Mouse (Mus musculus): ENCODE measurements around the gene Hist2h2ac.
"Not testable (repeated sequence)": the region's sequence is repeated elsewhere in the genome, so short reads cannot be mapped to it uniquely, and the experiment has no call there.

Hist2h2ac gene

GRCm38 (mm10) chr3:96181510-96182381 lies 38.9 kb downstream of the Hist2h2ac start:
- DNase-seq (ENCODE audit: low read depth, low spot score) = no peak

GRCm38 (mm10) chr3:96180727-96181477 lies 39.8 kb downstream of the Hist2h2ac start, which contains the start of gene Sv2a:
TSS of gene Sv2a (plus strand) at chr3:96181151.
- DNase-seq (ENCODE audit: low read depth, low spot score) = peak; percentile 48

DNA sequence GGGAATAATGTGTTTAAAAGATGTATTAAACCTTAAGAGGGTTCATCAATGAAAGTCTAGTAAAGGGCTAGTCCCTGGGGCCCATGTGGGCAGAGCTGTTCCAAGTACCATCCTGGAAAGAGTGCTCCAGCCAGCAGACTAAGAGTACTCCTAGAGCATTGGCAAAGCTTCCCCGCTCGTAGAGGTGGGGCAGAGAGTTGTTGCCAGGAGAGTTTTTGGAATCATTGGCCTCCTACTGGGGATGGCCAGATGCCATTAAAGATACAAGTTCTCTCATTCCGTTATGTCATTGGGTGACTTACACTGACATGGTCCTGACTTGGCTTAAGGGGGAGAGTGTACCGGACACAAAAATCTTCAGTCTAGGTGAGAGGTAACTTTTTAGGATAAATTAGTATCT lies 41.1 kb downstream of the Hist2h2ac start:
- DNase-seq (ENCODE audit: low read depth, low spot score) = no peak

DNA sequence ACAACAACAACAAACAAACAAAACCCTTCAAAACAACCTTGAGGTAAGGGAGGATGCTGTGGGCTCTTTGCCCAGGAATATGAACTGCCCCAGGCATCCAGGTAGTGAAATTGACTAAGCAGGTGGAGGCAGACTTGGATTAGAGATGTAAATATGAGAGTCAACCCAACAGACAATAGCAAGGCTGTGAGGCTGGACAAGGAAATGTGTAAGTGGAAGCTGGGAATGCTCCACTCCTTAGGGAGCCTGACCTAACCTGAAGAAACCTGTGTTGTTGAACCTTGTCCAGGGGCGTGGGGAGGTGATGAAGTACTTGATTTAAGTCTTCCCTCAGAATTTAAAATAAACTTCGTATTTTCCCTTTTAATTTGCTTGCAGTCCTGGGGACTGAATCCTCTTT lies 41.8 kb downstream of the Hist2h2ac start:
- no peak for DNase-seq (ENCODE audit: low read depth, low spot score)

DNA sequence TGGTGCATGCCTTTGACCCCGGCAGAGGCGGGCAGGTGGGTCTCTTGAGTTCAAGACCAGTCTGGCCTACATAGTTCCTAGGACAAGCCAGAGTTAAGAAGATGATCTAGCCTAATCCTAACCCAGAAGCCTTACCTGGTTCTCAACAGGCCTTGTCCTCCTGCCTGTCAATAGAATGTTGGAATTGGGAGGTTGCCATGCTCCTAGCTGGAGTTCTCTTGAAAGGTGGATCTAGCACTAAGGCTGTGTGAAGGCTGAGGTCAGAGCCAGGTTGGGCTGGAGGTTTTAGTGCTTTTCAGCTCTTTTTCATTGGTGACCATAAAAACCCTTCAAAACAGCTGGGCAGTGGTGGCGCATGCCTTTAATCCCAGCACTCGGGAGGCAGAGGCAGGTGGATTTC lies 42.3 kb downstream of the Hist2h2ac start:
- DNase-seq (ENCODE audit: low read depth, low spot score) = no peak

GRCm38 (mm10) chr3:96175251-96175650 lies 45.4 kb downstream of the Hist2h2ac start:
- DNase-seq (ENCODE audit: low read depth, low spot score) = peak; percentile 77

DNA sequence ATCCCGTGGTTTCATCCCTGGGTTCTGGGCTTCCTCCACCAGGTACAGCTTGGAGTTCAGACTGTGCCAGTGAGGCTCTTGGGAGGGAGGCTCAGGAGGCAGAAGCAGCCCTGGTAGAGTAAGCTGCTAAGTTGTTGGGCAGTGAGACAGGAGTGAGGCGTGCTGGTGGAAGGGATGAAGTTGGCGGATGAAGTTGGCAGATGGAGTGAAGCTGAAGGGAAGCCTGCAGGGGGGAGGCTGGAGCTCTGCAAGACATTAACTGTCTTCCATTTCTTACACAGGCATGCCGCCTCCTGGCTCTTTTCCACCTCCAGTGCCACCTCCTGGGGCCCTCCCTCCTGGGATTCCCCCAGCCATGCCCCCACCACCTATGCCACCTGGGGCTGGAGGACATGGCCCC lies 46.6 kb downstream of the Hist2h2ac start:
- not testable (repeated sequence) for DNase-seq (ENCODE audit: low read depth, low spot score)

DNA sequence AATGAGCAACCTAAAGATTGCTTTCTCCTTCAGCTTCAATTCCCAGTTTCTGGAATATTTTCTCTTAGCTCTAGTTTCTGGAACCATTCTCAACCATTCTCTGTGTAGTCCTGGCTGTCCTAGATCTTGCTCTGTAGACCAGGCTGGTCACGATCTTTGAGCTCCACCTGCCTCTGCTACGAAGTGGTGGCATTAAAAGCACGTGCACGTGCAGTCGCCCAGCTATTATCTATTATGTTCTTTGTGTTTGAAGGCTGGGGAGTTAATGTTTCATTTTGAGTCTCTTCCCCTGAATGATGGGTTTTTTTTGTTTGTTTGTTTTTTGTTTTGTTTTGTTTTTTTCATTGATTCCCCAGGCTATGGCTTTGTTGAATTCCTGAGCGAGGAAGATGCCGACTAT lies 47.5 kb downstream of the Hist2h2ac start:
- DNase-seq (ENCODE audit: low read depth, low spot score) = no peak

DNA sequence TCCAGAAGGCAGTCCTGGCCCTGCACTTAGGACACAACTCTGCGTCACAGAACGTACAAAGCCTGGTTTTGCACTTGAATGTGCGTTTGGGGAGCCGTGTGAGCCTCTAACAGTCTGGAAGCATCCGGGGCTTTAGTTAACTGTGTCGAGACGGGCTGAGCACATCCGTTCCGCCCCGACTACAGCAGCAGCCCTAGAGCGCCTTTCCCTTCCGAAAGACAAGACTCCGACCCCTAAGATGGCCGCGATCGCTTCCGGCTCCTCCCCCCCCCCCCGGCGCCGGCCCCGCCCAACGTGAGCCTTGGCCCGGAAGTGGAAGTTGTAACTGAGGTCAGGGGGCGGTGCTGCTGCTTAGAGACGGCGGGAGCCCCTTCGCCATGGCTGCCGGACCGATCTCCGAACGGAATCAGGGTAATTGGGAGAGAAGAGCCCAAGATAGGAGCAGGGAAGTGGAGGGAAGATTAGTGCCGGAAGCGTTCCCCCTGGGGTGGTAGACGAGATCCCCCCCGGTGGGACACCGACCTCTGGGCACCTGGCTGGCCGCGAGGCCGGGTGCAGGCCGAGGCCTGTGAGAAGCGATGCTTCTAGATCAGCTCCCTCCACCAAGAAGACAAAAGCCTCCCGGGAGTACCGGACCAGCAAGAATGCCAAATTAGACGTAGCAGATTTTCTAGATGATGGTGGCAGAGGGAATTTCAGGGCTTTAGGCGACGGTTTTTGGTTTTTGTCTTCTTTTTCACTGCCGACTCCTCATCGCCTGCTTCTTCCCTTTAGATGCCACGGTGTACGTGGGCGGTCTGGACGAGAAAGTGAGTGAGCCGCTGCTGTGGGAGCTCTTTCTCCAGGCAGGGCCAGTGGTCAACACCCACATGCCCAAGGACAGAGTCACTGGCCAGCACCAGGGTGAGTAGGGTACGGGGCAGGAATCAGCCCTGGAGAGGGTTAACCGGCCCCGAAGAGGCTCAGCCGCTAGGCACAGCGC lies 48.2 kb downstream of the Hist2h2ac start, which contains the start of gene Sf3b4:
Sf3b4 (plus strand) TSS at position 136 of the 982 bp plus-strand sequence.
- DNase-seq (ENCODE audit: low read depth, low spot score) = peak; percentile 97

GRCm38 (mm10) chr3:96171583-96172196 lies 49.0 kb downstream of the Hist2h2ac start:
- no peak for DNase-seq (ENCODE audit: low read depth, low spot score)

DNA sequence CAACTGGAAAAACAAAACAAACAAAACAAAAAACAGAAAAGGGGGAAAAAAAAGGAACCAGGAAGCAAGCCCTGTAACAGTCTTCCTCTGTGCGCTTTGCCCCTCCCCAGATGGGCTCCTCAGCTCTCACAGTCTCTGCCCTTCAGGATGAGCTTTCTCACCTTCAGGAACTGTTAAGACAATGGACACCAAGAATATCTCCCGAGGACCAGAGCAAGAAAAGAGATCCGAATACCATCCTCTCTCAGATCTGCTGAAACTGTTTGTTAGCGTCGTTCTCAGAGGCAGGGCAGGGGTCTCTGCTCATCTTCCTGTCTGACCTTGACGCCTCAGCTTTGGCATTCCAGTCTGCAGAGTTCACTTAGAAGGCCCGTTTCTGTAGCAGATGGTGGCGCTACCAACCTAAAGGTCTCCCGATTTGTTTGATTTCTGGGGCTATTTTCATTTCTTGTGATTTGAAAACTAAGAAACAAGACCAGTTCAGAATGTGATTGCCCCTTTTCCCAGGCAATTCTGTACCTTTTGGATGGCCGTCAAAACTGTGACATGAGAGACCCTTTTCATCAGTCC lies 49.6 kb downstream of the Hist2h2ac start:
- peak; percentile 53 for DNase-seq (ENCODE audit: low read depth, low spot score)
